Mouse (Mus musculus) spleen, adult 2 months (tissue): ENCODE data around the gene Ptgis.

ENCODE experiments used
- CTCF ChIP-seq: fragments of 200-500 bp; IDR thresholded peaks from 2 replicates; pipeline ENCODE4 v1.5.1; 2011; ENCODE audit warnings: mild to moderate bottlenecking, inconsistent platforms; ENCODE audit not compliant: insufficient read depth, insufficient read length, insufficient replicate concordance; ENCODE audit errors: extremely low read depth
- POLR2A ChIP-seq: fragments of 200-500 bp; IDR thresholded peaks from 2 replicates; pipeline ENCODE4 v1.6.1; 2011; ENCODE audit warnings: low read depth, low read length, inconsistent platforms

DNA sequence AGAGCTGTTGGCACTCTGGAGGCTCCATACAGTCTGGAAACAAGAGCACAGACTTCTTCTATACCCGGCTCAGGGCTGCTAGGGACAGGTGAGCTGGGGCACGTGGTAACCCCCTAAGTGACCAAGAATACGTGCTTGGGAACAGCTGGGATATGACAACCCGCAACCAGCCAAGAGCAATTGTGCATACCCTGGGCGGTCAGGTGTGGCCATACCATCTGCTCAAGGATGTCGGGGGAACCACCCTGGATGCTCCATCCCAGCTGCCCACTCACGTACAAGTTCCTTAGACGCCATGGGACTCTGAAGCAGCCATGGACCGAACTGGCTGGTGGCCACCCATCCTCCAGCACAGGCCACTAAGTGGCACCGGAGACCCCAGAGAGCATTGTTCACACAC is 77.3 kb downstream of the Ptgis start:
- TF ChIP-seq POLR2A (no peak), CTCF (no peak)
